Mouse (Mus musculus) retina, embryonic 14.5 days (tissue): ENCODE data around the gene Serpini1.
"Not testable (repeated sequence)": the region's sequence is repeated elsewhere in the genome, so short reads cannot be mapped to it uniquely, and the experiment has no call there.

Source experiments
- DNase-seq: peaks from one replicate; pipeline ENCODE4 v3.0.0-alpha.2; 2015; ENCODE audit warnings: low spot score

The Serpini1 gene

GRCm38 (mm10) chr3:75639546-75639945 lies 82.2 kb downstream of the Serpini1 start:
- no peak for DNase-seq

DNA sequence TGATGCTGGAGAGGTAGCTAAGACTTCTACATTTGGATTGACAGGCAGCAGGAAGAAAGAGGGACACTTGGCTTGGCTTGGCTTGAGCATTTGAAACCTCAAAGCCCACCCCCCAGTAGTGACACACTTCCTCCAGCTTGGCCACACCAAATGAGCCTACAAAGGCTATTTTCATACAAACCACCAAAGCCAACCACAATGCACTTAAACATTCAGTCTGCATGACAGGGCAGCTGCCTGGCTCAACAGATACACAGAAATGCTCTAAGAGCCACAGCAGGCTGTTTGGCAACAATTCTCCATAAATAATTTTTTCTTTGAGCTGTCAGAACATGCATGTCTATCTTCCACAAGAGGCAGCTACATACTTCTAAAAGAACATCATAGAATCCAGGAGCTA lies 90.2 kb downstream of the Serpini1 start:
- DNase-seq = no peak

- no peak for DNase-seq
Observed at GRCm38 (mm10) chr3:75648226-75648625, 90.9 kb downstream of the Serpini1 start.

DNA sequence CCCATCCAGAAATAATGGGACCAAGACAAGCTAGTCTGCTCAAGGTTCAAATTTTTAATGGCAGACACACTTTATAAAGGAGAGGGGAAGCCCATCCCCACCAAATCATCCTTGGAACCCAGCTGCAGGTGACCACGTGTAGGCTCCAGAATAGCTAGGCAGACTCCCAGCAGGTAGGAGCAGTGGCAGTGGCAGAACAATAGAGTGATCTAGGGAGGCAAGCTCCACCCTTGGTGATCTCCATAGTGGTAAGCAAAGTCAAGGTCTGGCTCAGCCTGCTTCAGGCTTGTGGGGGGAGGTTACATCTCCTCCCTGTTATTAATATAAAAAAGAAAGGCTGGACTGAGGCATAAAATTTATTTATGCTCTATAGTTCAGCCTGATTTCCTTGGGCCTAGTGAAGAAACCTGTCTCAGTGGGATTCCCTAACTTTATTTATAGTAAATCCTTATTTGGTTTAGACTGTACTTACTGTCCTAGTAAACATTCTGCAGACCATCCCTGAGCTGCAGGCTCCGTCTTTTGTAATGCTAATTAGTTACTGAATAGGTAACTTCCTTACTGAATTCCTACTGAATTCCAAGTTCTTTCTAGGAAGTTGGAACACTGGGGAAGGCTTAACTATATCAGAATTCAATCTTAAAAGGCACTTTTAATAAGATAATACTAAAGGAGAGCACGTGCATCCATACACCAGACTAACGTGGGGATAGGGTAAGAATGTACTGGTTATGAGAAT lies 93.2 kb downstream of the Serpini1 start:
- not testable (repeated sequence) for DNase-seq

DNA sequence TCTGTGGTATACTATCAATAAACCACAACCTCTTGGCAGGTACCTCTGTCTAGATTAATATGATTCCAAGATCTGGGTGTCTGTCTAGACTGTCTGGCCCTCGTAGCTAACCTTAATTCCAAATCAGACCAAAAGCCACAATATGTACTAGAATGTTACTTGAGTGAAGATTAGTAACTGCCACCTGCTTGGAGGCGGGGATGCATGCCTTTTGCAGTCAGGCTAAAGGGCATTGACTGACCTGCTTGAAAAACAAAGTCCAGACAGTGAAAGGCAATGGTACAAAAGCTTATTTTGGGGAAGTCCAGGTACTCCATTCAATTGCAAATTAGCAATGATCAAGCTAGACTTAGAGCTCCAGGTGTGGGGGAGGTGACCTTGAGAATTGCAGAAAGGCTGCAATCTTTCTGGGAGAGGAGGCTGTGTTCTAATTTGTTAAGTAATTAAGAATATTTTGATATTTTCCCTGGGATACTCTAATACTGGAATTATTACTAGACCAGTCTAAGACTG lies 94.3 kb downstream of the Serpini1 start:
- no peak for DNase-seq

GRCm38 (mm10) chr3:75653901-75654300 lies 96.6 kb downstream of the Serpini1 start:
- DNase-seq = not testable (repeated sequence)

GRCm38 (mm10) chr3:75655578-75656344 lies 98.4 kb downstream of the Serpini1 start:
- DNase-seq = no peak

GRCm38 (mm10) chr3:75666962-75667361 lies 109.6 kb downstream of the Serpini1 start:
- DNase-seq = no peak

- DNase-seq = no peak
Observed at GRCm38 (mm10) chr3:75670425-75670824, 113.1 kb downstream of the Serpini1 start.

DNA sequence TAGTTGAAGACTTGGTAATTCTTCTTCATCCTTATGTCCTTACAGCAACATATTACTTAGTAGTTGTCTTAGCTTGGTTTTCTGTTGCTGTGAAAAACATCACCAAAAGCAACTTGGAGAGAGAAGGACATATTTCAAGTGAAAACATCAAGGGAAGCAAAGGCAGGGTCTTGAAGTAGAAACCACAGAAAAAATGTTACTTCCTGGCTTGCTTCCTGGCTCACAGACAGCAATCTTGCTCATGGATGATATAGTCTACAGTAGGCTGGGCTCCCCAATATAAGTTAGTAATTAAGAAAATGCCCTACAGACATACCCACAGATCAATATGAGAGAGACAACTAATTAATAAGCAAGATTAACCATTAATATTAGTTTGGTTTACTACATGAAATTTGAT lies 125.5 kb downstream of the Serpini1 start:
- DNase-seq = no peak

DNA sequence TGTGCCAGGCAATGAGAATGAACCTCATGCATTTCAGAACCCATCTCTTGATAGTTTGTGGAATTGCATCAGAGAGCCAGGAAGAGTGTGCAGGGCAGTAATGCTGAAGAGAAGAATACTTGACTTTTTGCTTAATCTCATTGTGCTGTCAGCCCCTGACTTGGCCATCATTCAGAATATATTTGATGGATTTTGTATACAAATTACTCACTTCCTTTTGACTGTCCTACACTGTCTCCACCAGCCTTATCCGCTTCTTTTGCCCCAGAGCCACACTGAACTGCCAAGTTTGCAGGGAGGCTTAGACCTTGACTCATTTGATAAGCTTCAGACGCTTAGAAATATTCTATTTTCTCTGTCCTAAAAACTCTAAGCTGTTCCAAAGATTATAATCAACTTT lies 129.4 kb downstream of the Serpini1 start:
- no peak for DNase-seq

GRCm38 (mm10) chr3:75687187-75687825 lies 130.0 kb downstream of the Serpini1 start:
- DNase-seq = no peak

GRCm38 (mm10) chr3:75690321-75690720 lies 133.0 kb downstream of the Serpini1 start:
- no peak for DNase-seq

- no peak for DNase-seq
Observed at GRCm38 (mm10) chr3:75692088-75692487, 134.7 kb downstream of the Serpini1 start.
